Mouse (Mus musculus): ENCODE results near the gene Mms22l. TPM values are rescaled to one million over a fixed set of nuclear protein-coding genes. Genes with fewer than 3 reads are reported as not detected.
"Not testable (repeated sequence)": the region's sequence is repeated elsewhere in the genome, so short reads cannot be mapped to it uniquely, and the experiment has no call there.

The Mms22l gene
- total and polyA plus RNA-seq, 3 experiments = 72.8 to 109 (median 96.3) TPM

DNA sequence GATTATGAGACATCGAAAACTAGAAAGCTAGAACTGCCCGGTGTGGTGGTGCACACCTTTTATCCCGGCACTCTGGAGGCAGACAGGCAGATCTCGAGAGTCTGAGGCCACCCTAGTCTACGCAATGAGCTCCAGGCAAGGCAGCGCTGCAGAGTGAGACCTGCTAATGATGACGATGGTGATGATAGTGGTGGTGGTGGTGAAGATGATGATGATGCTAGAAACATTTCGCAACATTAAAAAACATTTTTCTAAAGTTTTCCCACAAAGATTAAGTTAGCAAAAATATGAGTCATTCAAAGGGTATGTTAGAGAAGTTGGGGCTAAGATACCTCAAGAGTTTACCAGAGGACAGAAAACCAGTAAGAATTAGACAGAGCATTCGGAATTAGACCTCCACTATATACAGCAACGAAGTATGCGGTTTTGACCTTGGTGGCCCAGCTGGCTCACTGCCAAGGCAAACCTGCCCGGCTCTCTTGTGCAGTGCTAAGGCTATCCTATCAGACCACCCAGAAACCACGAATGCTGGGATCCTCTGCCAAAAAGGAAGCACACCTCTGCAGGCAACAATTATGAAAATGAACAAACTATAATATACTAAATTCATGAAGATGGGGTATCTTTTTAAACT lies 129.8 kb downstream of the Mms22l start:
- Histone ChIP-seq H3K27me3 (ENCODE audit: insufficient read depth, low read length) (no peaks in the 10 kb centered on the region), H3K36me3 (replicated peaks) (no peaks in the 10 kb centered on the region), H3K4me1 (ENCODE audit: insufficient read depth, low read depth, low read length) (no peaks in the 10 kb centered on the region), H3K9me3 (replicated peaks) (no peaks in the 10 kb centered on the region), H3K4me3 (ENCODE audit: low read depth, low read length) (no peak overlapping the region)
- no peak for DNase-seq (ENCODE audit: low spot score)
- ATAC-seq (ENCODE audit: extremely low read depth, insufficient number of reproducible peaks, low FRiP score, poor library complexity, severe bottlenecking) = no peak
- TF ChIP-seq GATA1 (IDR thresholded peaks at IDR 0.05; ENCODE audit: borderline replicate concordance, low read length) (no peak), CTCF (IDR thresholded peaks at IDR 0.05; ENCODE audit: low read depth, low read length) (no peak), GATA2 (IDR thresholded peaks at IDR 0.05; ENCODE audit: borderline replicate concordance, low read depth, low read length) (no peak), TAL1 (conservative IDR thresholded peaks at IDR 0.05; ENCODE audit: low read depth, low read length) (no peak), POLR2AphosphoS5 (IDR thresholded peaks at IDR 0.05; ENCODE audit: insufficient replicate concordance, low read depth, low read length) (no peak)

- Histone ChIP-seq H3K27me3 (ENCODE audit: insufficient read depth, low read length) (no peaks in the 10 kb centered on the region), H3K36me3 (replicated peaks) (no peaks in the 10 kb centered on the region), H3K9me3 (replicated peaks) (no peaks in the 10 kb centered on the region), H3K4me3 (ENCODE audit: low read depth, low read length) (no peak overlapping the region), H3K4me1 (ENCODE audit: insufficient read depth, low read depth, low read length) (no peaks in the 10 kb centered on the region)
- DNase-seq (ENCODE audit: low spot score) = no peak
- no peak for ATAC-seq (ENCODE audit: extremely low read depth, insufficient number of reproducible peaks, low FRiP score, poor library complexity, severe bottlenecking)
- TF ChIP-seq GATA1 (IDR thresholded peaks at IDR 0.05; ENCODE audit: borderline replicate concordance, low read length) (no peak), POLR2AphosphoS5 (IDR thresholded peaks at IDR 0.05; ENCODE audit: insufficient replicate concordance, low read depth, low read length) (no peak), GATA2 (IDR thresholded peaks at IDR 0.05; ENCODE audit: borderline replicate concordance, low read depth, low read length) (no peak), TAL1 (conservative IDR thresholded peaks at IDR 0.05; ENCODE audit: low read depth, low read length) (no peak), CTCF (IDR thresholded peaks at IDR 0.05; ENCODE audit: low read depth, low read length) (no peak)
Observed at GRCm38 (mm10) chr4:24626686-24627085, 130.4 kb downstream of the Mms22l start.

- no peak overlapping the region for H3K4me3 ChIP-seq (ENCODE audit: low read depth, low read length)
- H3K36me3 ChIP-seq (replicated peaks) = no peaks in the 10 kb centered on the region
- ATAC-seq (ENCODE audit: extremely low read depth, insufficient number of reproducible peaks, low FRiP score, poor library complexity, severe bottlenecking) = no peak
- H3K9me3 ChIP-seq (replicated peaks) = no peaks in the 10 kb centered on the region
- H3K27me3 ChIP-seq (ENCODE audit: insufficient read depth, low read length) = no peaks in the 10 kb centered on the region
- H3K4me1 ChIP-seq (ENCODE audit: insufficient read depth, low read depth, low read length) = no peaks in the 10 kb centered on the region
- DNase-seq (ENCODE audit: low spot score) = no peak
- TF ChIP-seq TAL1 (conservative IDR thresholded peaks at IDR 0.05; ENCODE audit: low read depth, low read length) (no peak), POLR2AphosphoS5 (IDR thresholded peaks at IDR 0.05; ENCODE audit: insufficient replicate concordance, low read depth, low read length) (no peak), GATA2 (IDR thresholded peaks at IDR 0.05; ENCODE audit: borderline replicate concordance, low read depth, low read length) (no peak), GATA1 (IDR thresholded peaks at IDR 0.05; ENCODE audit: borderline replicate concordance, low read length) (no peak), CTCF (IDR thresholded peaks at IDR 0.05; ENCODE audit: low read depth, low read length) (no peak)
Observed at GRCm38 (mm10) chr4:24627871-24628270, 131.6 kb downstream of the Mms22l start.

DNA sequence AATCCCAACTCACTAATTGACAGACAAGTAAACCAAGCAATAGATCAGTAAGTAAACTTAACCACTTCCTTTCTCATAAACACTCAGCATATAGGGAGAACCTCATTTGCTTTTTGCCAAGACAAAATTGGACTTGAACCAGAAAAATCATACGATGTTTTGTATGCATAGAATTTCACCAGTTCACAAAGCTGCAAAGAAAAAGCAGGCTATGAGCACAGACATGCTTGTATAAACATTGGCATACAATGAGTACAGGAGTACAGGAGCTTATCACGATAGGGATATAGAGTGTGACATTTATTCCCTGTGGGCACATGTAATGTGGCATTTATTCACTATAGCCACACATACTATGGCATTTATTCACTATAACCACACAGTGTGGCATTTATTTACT lies 134.2 kb downstream of the Mms22l start:
- TF ChIP-seq TAL1 (conservative IDR thresholded peaks at IDR 0.05; ENCODE audit: low read depth, low read length) (no peak), GATA2 (IDR thresholded peaks at IDR 0.05; ENCODE audit: borderline replicate concordance, low read depth, low read length) (no peak), GATA1 (IDR thresholded peaks at IDR 0.05; ENCODE audit: borderline replicate concordance, low read length) (no peak), POLR2AphosphoS5 (IDR thresholded peaks at IDR 0.05; ENCODE audit: insufficient replicate concordance, low read depth, low read length) (no peak), CTCF (IDR thresholded peaks at IDR 0.05; ENCODE audit: low read depth, low read length) (no peak)
- ATAC-seq (ENCODE audit: extremely low read depth, insufficient number of reproducible peaks, low FRiP score, poor library complexity, severe bottlenecking) (no peak), DNase-seq (ENCODE audit: low spot score) (no peak)
- Histone ChIP-seq H3K27me3 (ENCODE audit: insufficient read depth, low read length) (no peaks in the 10 kb centered on the region), H3K36me3 (replicated peaks) (no peaks in the 10 kb centered on the region), H3K9me3 (replicated peaks) (no peaks in the 10 kb centered on the region), H3K4me1 (ENCODE audit: insufficient read depth, low read depth, low read length) (no peaks in the 10 kb centered on the region), H3K4me3 (ENCODE audit: low read depth, low read length) (no peak overlapping the region)

DNA sequence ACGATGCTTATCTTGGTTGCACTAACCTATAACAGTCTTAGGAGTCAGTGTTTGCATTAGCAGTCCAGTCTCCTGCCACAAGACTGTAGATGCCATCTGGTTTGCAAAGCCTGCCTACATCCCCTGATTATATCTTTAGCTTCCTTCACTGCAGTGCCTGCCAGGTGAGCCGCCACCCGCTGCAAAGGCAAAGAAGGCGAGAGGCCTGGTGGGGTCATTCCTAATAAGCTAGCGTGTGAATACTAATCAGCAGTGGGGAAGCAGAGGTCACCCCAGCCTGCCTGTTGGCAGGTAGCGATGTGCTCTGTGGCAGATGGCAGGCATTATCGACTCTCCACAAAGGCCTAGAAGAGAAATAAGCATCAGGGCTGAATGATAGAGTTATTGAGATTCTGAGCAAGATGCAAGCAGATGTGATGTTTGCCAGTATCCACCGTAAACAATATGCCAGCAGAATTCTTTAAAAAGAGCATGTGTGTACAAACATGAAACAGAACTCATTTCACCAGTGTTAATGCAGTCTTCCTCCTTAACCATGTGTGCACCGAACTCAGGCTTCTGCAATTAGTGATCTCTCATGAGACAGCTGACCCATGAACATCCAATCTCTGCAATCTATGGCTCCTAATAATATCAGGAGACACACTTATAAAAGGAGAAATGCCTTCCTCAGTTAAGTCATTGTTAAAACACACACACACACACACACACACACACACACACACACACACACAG lies 135.1 kb downstream of the Mms22l start:
- Histone ChIP-seq H3K36me3 (replicated peaks) (no peaks in the 10 kb centered on the region), H3K4me1 (ENCODE audit: insufficient read depth, low read depth, low read length) (no peaks in the 10 kb centered on the region), H3K9me3 (replicated peaks) (no peaks in the 10 kb centered on the region), H3K27me3 (ENCODE audit: insufficient read depth, low read length) (no peaks in the 10 kb centered on the region), H3K4me3 (ENCODE audit: low read depth, low read length) (no peak overlapping the region)
- DNase-seq (ENCODE audit: low spot score) (no peak), ATAC-seq (ENCODE audit: extremely low read depth, insufficient number of reproducible peaks, low FRiP score, poor library complexity, severe bottlenecking) (no peak)
- TF ChIP-seq CTCF (IDR thresholded peaks at IDR 0.05; ENCODE audit: low read depth, low read length) (no peak), GATA1 (IDR thresholded peaks at IDR 0.05; ENCODE audit: borderline replicate concordance, low read length) (no peak), POLR2AphosphoS5 (IDR thresholded peaks at IDR 0.05; ENCODE audit: insufficient replicate concordance, low read depth, low read length) (no peak), TAL1 (conservative IDR thresholded peaks at IDR 0.05; ENCODE audit: low read depth, low read length) (no peak), GATA2 (IDR thresholded peaks at IDR 0.05; ENCODE audit: borderline replicate concordance, low read depth, low read length) (no peak)

DNA sequence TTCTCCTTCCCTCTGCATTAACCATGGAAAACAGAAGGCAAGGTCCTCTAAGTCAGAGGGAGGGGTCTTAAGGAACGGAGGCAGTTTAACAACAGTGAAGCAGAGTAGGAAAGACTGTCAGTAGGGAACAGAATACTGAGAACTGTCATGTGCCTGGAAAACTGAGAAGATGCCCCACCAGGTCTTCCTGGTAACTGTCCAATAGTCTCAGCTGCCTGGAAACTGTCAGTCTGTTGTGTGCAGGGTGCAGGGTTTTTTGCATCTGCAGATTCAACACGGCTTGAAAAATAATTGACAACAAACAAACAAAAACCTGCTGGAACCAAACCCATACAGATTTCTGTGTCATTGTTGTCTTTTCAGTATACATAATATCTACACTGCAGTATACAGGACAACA lies 146.1 kb downstream of the Mms22l start:
- TF ChIP-seq POLR2AphosphoS5 (IDR thresholded peaks at IDR 0.05; ENCODE audit: insufficient replicate concordance, low read depth, low read length) (no peak), GATA1 (IDR thresholded peaks at IDR 0.05; ENCODE audit: borderline replicate concordance, low read length) (no peak), TAL1 (conservative IDR thresholded peaks at IDR 0.05; ENCODE audit: low read depth, low read length) (no peak), GATA2 (IDR thresholded peaks at IDR 0.05; ENCODE audit: borderline replicate concordance, low read depth, low read length) (no peak), CTCF (IDR thresholded peaks at IDR 0.05; ENCODE audit: low read depth, low read length) (no peak)
- H3K27me3 ChIP-seq (ENCODE audit: insufficient read depth, low read length) = no peaks in the 10 kb centered on the region
- H3K4me1 ChIP-seq (ENCODE audit: insufficient read depth, low read depth, low read length) = no peaks in the 10 kb centered on the region
- no peaks in the 10 kb centered on the region for H3K36me3 ChIP-seq (replicated peaks)
- H3K4me3 ChIP-seq (ENCODE audit: low read depth, low read length) = no peak overlapping the region
- DNase-seq (ENCODE audit: low spot score) (no peak), ATAC-seq (ENCODE audit: extremely low read depth, insufficient number of reproducible peaks, low FRiP score, poor library complexity, severe bottlenecking) (no peak)
- no peaks in the 10 kb centered on the region for H3K9me3 ChIP-seq (replicated peaks)

- not testable (repeated sequence) for H3K36me3 ChIP-seq (replicated peaks); ATAC-seq (ENCODE audit: extremely low read depth, insufficient number of reproducible peaks, low FRiP score, poor library complexity, severe bottlenecking); H3K4me1 ChIP-seq (ENCODE audit: insufficient read depth, low read depth, low read length); H3K27me3 ChIP-seq (ENCODE audit: insufficient read depth, low read length); H3K9me3 ChIP-seq (replicated peaks); DNase-seq (ENCODE audit: low spot score); H3K4me3 ChIP-seq (ENCODE audit: low read depth, low read length)
Observed at GRCm38 (mm10) chr4:24644735-24645134, 148.5 kb downstream of the Mms22l start.

Data from G1E (cell line).